Mouse (Mus musculus): ENCODE data around the gene Itga2b. TPM values are rescaled to one million over a fixed set of nuclear protein-coding genes. Genes with fewer than 3 reads are reported as not detected.

Itga2b gene
- polyA plus RNA-seq, 1 experiment from 2014 or later: 6.1 TPM

- Histone ChIP-seq H3K36me3 (ENCODE audit: control insufficient read depth, insufficient read depth, low read length) (peaks cover 14% of the 10 kb centered on the region), H3K4me3 (ENCODE audit: low read depth, low read length) (no peak overlapping the region), H3K4me2 (ENCODE audit: low read depth) (no peak overlapping the region), H3K27ac (ENCODE audit: low read depth, low read length) (no peak overlapping the region), H3K4me1 (ENCODE audit: control insufficient read depth, insufficient read depth, low read length) (peaks cover 36% of the 10 kb centered on the region), H3K9ac (ENCODE audit: low read length) (no peak overlapping the region), H3K9me3 (ENCODE audit: control insufficient read depth, low read length) (no peaks in the 10 kb centered on the region), H3K27me3 (ENCODE audit: control insufficient read depth, insufficient read depth, low read length) (0 out of 2 replicates have a peak, but pooled peaks cover 4% of the 10 kb centered on the region)
- no peak for DNase-seq (ENCODE audit: low spot score)
- 79% methylated on average over 3 of the region's 3 CpGs for whole genome bisulfite sequencing
- ATAC-seq (ENCODE audit: insufficient read depth, low FRiP score, low TSS enrichment): no peak
These were observed 28.5 kb downstream of the Itga2b start for GRCm38 (mm10) chr11:102441434-102441833.

GRCm38 (mm10) chr11:102440255-102440654 is 29.7 kb downstream of the Itga2b start:
- Histone ChIP-seq H3K9ac (ENCODE audit: low read length) (no peak overlapping the region), H3K4me3 (ENCODE audit: low read depth, low read length) (no peak overlapping the region), H3K9me3 (ENCODE audit: control insufficient read depth, low read length) (no peaks in the 10 kb centered on the region), H3K27ac (ENCODE audit: low read depth, low read length) (no peak overlapping the region), H3K4me2 (ENCODE audit: low read depth) (no peak overlapping the region), H3K36me3 (ENCODE audit: control insufficient read depth, insufficient read depth, low read length) (peaks cover 14% of the 10 kb centered on the region), H3K27me3 (ENCODE audit: control insufficient read depth, insufficient read depth, low read length) (0 out of 2 replicates have a peak, but pooled peaks cover 4% of the 10 kb centered on the region), H3K4me1 (ENCODE audit: control insufficient read depth, insufficient read depth, low read length) (peaks cover 24% of the 10 kb centered on the region)
- no peak for DNase-seq (ENCODE audit: low spot score)
- 90% methylated on average over 8 of the region's 8 CpGs for WGBS
- no peak for ATAC-seq (ENCODE audit: insufficient read depth, low FRiP score, low TSS enrichment)

- DNase-seq (ENCODE audit: low spot score) (no peak), ATAC-seq (ENCODE audit: insufficient read depth, low FRiP score, low TSS enrichment) (no peak)
- Histone ChIP-seq H3K4me3 (ENCODE audit: low read depth, low read length) (no peak overlapping the region), H3K27me3 (ENCODE audit: control insufficient read depth, insufficient read depth, low read length) (0 out of 2 replicates have a peak, but pooled peaks cover 4% of the 10 kb centered on the region), H3K9ac (ENCODE audit: low read length) (no peak overlapping the region), H3K4me2 (ENCODE audit: low read depth) (no peak overlapping the region), H3K36me3 (ENCODE audit: control insufficient read depth, insufficient read depth, low read length) (peaks cover 16% of the 10 kb centered on the region), H3K4me1 (ENCODE audit: control insufficient read depth, insufficient read depth, low read length) (peaks cover 17% of the 10 kb centered on the region), H3K9me3 (ENCODE audit: control insufficient read depth, low read length) (no peaks in the 10 kb centered on the region), H3K27ac (ENCODE audit: low read depth, low read length) (no peak overlapping the region)
- WGBS: 73% methylated on average over 14 of the region's 14 CpGs
These were observed 30.5 kb downstream of the Itga2b start for GRCm38 (mm10) chr11:102439093-102440082.

- Histone ChIP-seq H3K9ac (ENCODE audit: low read length) (peak overlapping the region; percentile 43), H3K27ac (ENCODE audit: low read depth, low read length) (peak overlapping the region; percentile 63; the same call in 1 of the 2 replicates), H3K36me3 (ENCODE audit: control insufficient read depth, insufficient read depth, low read length) (peaks cover 18% of the 10 kb centered on the region), H3K4me2 (ENCODE audit: low read depth) (peak overlapping the region; percentile 79), H3K4me1 (ENCODE audit: control insufficient read depth, insufficient read depth, low read length) (peaks cover 17% of the 10 kb centered on the region), H3K27me3 (ENCODE audit: control insufficient read depth, insufficient read depth, low read length) (0 out of 2 replicates have a peak, but pooled peaks cover 4% of the 10 kb centered on the region), H3K9me3 (ENCODE audit: control insufficient read depth, low read length) (no peaks in the 10 kb centered on the region), H3K4me3 (ENCODE audit: low read depth, low read length) (peak overlapping the region; percentile 36)
- ATAC-seq (ENCODE audit: insufficient read depth, low FRiP score, low TSS enrichment) (peak; percentile 48; the same call in 1 of the 2 replicates), DNase-seq (ENCODE audit: low spot score) (peak; percentile 90)
- WGBS: 8% methylated on average over 77 of the region's 77 CpGs
These were observed 31.5 kb downstream of the Itga2b start for GRCm38 (mm10) chr11:102438212-102439092.

- 3% methylated on average over 78 of the region's 87 CpGs for WGBS
- H3K4me3 ChIP-seq (ENCODE audit: low read depth, low read length): peak overlapping the region; percentile 36
- H3K36me3 ChIP-seq (ENCODE audit: control insufficient read depth, insufficient read depth, low read length): peaks cover 15% of the 10 kb centered on the region
- H3K9ac ChIP-seq (ENCODE audit: low read length): peak overlapping the region; percentile 43
- peak; percentile 55; the same call in 1 of the 2 replicates for ATAC-seq (ENCODE audit: insufficient read depth, low FRiP score, low TSS enrichment)
- peaks cover 17% of the 10 kb centered on the region for H3K4me1 ChIP-seq (ENCODE audit: control insufficient read depth, insufficient read depth, low read length)
- no peaks in the 10 kb centered on the region for H3K9me3 ChIP-seq (ENCODE audit: control insufficient read depth, low read length)
- H3K27ac ChIP-seq (ENCODE audit: low read depth, low read length): peak overlapping the region; percentile 63
- H3K4me2 ChIP-seq (ENCODE audit: low read depth): peak overlapping the region; percentile 79
- H3K27me3 ChIP-seq (ENCODE audit: control insufficient read depth, insufficient read depth, low read length): 0 out of 2 replicates have a peak, but pooled peaks cover 4% of the 10 kb centered on the region
- peak; percentile 75 for DNase-seq (ENCODE audit: low spot score)
These were observed 32.5 kb downstream of the Itga2b start for GRCm38 (mm10) chr11:102437120-102438061.

- Histone ChIP-seq H3K27ac (ENCODE audit: low read depth, low read length) (no peak overlapping the region), H3K36me3 (ENCODE audit: control insufficient read depth, insufficient read depth, low read length) (peaks cover 15% of the 10 kb centered on the region), H3K4me3 (ENCODE audit: low read depth, low read length) (no peak overlapping the region), H3K4me2 (ENCODE audit: low read depth) (no peak overlapping the region), H3K27me3 (ENCODE audit: control insufficient read depth, insufficient read depth, low read length) (0 out of 2 replicates have a peak, but pooled peaks cover 4% of the 10 kb centered on the region), H3K9ac (ENCODE audit: low read length) (no peak overlapping the region), H3K9me3 (ENCODE audit: control insufficient read depth, low read length) (no peaks in the 10 kb centered on the region), H3K4me1 (ENCODE audit: control insufficient read depth, insufficient read depth, low read length) (peaks cover 17% of the 10 kb centered on the region)
- ATAC-seq (ENCODE audit: insufficient read depth, low FRiP score, low TSS enrichment) (no peak), DNase-seq (ENCODE audit: low spot score) (no peak)
- 85% methylated on average over 10 of the region's 10 CpGs for WGBS
These were observed 33.5 kb downstream of the Itga2b start for GRCm38 (mm10) chr11:102436471-102436790.

GRCm38 (mm10) chr11:102435754-102436470 is 34.0 kb downstream of the Itga2b start:
- DNase-seq (ENCODE audit: low spot score): no peak
- 0 out of 2 replicates have a peak overlapping the region, but pooled peaks have one; percentile 4 for H3K4me3 ChIP-seq (ENCODE audit: low read depth, low read length)
- no peak for ATAC-seq (ENCODE audit: insufficient read depth, low FRiP score, low TSS enrichment)
- WGBS: 91% methylated on average over 18 of the region's 18 CpGs
- H3K27ac ChIP-seq (ENCODE audit: low read depth, low read length): no peak overlapping the region
- H3K9me3 ChIP-seq (ENCODE audit: control insufficient read depth, low read length): no peaks in the 10 kb centered on the region
- H3K4me1 ChIP-seq (ENCODE audit: control insufficient read depth, insufficient read depth, low read length): peaks cover 17% of the 10 kb centered on the region
- peaks cover 15% of the 10 kb centered on the region for H3K36me3 ChIP-seq (ENCODE audit: control insufficient read depth, insufficient read depth, low read length)
- H3K4me2 ChIP-seq (ENCODE audit: low read depth): no peak overlapping the region
- no peak overlapping the region for H3K9ac ChIP-seq (ENCODE audit: low read length)
- 0 out of 2 replicates have a peak, but pooled peaks cover 4% of the 10 kb centered on the region for H3K27me3 ChIP-seq (ENCODE audit: control insufficient read depth, insufficient read depth, low read length)
